Mouse (Mus musculus): Measurements from ENCODE around the gene Spaca5. TPM values are rescaled to one million over a fixed set of nuclear protein-coding genes. Genes with fewer than 3 reads are reported as not detected.

The Spaca5 gene
- 0.98 TPM for polyA plus RNA-seq (2014; fragmentation: Illumina TruSeq; extraction: RNeasy Lipid Tissue Mini Kit (QIAGEN cat#74804); ENCODE audit: low read depth, low replicate concordance)

GRCm38 (mm10) chrX:21068106-21068505 is at the start of gene Spaca5:
Gene Spaca5 (plus strand): TSS chrX:21068406.

GRCm38 (mm10) chrX:21061866-21062543 is 6.2 kb upstream of the Spaca5 start, which contains the start of gene Zfp182:
Gene Zfp182 (minus strand): TSS chrX:21062316.

GRCm38 (mm10) chrX:21088983-21089866 is 21.0 kb downstream of the Spaca5 start, which contains the start of gene Zfp300:
Gene Zfp300 (minus strand): TSS chrX:21089527.

GRCm38 (mm10) chrX:21115520-21115919 is 47.3 kb downstream of the Spaca5 start, which contains the start of gene Ssxa1:
Gene Ssxa1 (plus strand): TSS chrX:21115820.

Other genes with a start within 250 kb of the Spaca5 start
- 12.7 TPM for gene Timp1, start 198.2 kb upstream of the Spaca5 start, polyA plus RNA-seq (2014; fragmentation: Illumina TruSeq; extraction: RNeasy Lipid Tissue Mini Kit (QIAGEN cat#74804); ENCODE audit: low read depth, low replicate concordance)
- gene Syn1, start 147.4 kb upstream of the Spaca5 start, polyA plus RNA-seq (2014; fragmentation: Illumina TruSeq; extraction: RNeasy Lipid Tissue Mini Kit (QIAGEN cat#74804); ENCODE audit: low read depth, low replicate concordance), result 0.29 TPM
- gene Cfp, start 136.9 kb upstream of the Spaca5 start, polyA plus RNA-seq (2014; fragmentation: Illumina TruSeq; extraction: RNeasy Lipid Tissue Mini Kit (QIAGEN cat#74804); ENCODE audit: low read depth, low replicate concordance), result 36.4 TPM
- 11.7 TPM for gene Elk1, start 117.8 kb upstream of the Spaca5 start, polyA plus RNA-seq (2014; fragmentation: Illumina TruSeq; extraction: RNeasy Lipid Tissue Mini Kit (QIAGEN cat#74804); ENCODE audit: low read depth, low replicate concordance)
- gene Uxt, start 106.4 kb upstream of the Spaca5 start, polyA plus RNA-seq (2014; fragmentation: Illumina TruSeq; extraction: RNeasy Lipid Tissue Mini Kit (QIAGEN cat#74804); ENCODE audit: low read depth, low replicate concordance), result 45.8 TPM
- gene Zfp182, start 6.1 kb upstream of the Spaca5 start, polyA plus RNA-seq (2014; fragmentation: Illumina TruSeq; extraction: RNeasy Lipid Tissue Mini Kit (QIAGEN cat#74804); ENCODE audit: low read depth, low replicate concordance), result 9.3 TPM
- gene Zfp300, start 21.1 kb downstream of the Spaca5 start, polyA plus RNA-seq (2014; fragmentation: Illumina TruSeq; extraction: RNeasy Lipid Tissue Mini Kit (QIAGEN cat#74804); ENCODE audit: low read depth, low replicate concordance), result 1.0 TPM
- not detected for gene Ssxa1, start 47.4 kb downstream of the Spaca5 start, polyA plus RNA-seq (2014; fragmentation: Illumina TruSeq; extraction: RNeasy Lipid Tissue Mini Kit (QIAGEN cat#74804); ENCODE audit: low read depth, low replicate concordance)
- gene Gm21876, start 107.2 kb downstream of the Spaca5 start, polyA plus RNA-seq (2014; fragmentation: Illumina TruSeq; extraction: RNeasy Lipid Tissue Mini Kit (QIAGEN cat#74804); ENCODE audit: low read depth, low replicate concordance), result not detected

Data from adipose tissue, adult 10 weeks (tissue).